In the genomic region with DNA sequence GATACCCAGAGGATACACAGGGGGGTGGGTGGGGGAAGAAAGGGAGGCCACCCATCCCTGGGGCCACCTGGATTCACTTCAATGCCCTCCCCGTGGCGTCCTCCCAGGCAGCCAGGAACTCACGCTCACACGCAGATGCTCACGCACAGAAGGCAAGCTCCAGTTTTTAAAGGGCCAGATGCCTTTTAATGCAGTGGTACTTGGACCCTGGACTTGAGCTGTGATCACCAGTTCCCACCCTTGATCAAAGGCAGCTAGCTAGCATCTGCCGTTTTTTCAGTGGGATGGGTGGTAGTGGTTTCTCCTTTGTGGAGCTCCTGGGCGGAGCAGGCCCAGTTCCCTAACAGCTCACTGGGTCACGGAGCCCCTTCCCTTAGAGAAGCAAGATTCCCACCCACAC, we compare ENCODE assay signal across 9 mouse cellular contexts. TPM values are rescaled to one million over a fixed set of nuclear protein-coding genes. Genes with fewer than 3 reads are reported as not detected.
DNase-seq lines count a peak whose midpoint lies in the region; ATAC-seq and TF ChIP-seq lines count a peak whose summit lies in the region.
"Had no signal": no experiment of that assay in that cellular context is flagged by ENCODE, and none has a peak within 500 bp of the region (broad histone marks: within the 10 kb centered on the region; RNA-seq: fewer than 3 reads in every experiment).

No protein-coding gene starts in this region.

- no peak for TF ChIP-seq EP300 in lung, postnatal 0 days (IDR thresholded peaks at IDR 0.05)

- peak; percentile 20; the same call in 1 of the 2 replicates for ATAC-seq in forebrain, embryonic 15.5 days (replicated peaks)
- ATAC-seq in kidney, embryonic 16.5 days (ENCODE audit: low FRiP score, low TSS enrichment), result no peak
- no peak for ATAC-seq in lung, postnatal 0 days
- ATAC-seq in stomach, embryonic 14.5 days (ENCODE audit: insufficient number of reproducible peaks, insufficient read depth, low FRiP score, low read depth), result no peak

- peak overlapping the region; percentile 88 for H3K27ac ChIP-seq in forebrain, embryonic 15.5 days (replicated peaks)
- peak overlapping the region; percentile 44 for H3K27ac ChIP-seq in kidney, embryonic 16.5 days (ENCODE audit: low read length)
- H3K27ac ChIP-seq in lung, postnatal 0 days (ENCODE audit: low read length), result no peak overlapping the region
- H3K27ac ChIP-seq in stomach, embryonic 14.5 days (ENCODE audit: low read length), result peak overlapping the region; percentile 21; the same call in 1 of the 2 replicates

- peak overlapping the region; percentile 72 for H3K9ac ChIP-seq in forebrain, embryonic 15.5 days (replicated peaks)
- peak overlapping the region; percentile 65 for H3K9ac ChIP-seq in kidney, embryonic 16.5 days (replicated peaks; ENCODE audit: low read length)
- peak overlapping the region; percentile 16; the same call in 1 of the 2 replicates for H3K9ac ChIP-seq in lung, postnatal 0 days (replicated peaks; ENCODE audit: low read depth)
- no peak overlapping the region for H3K9ac ChIP-seq in stomach, embryonic 14.5 days (replicated peaks; ENCODE audit: low read depth, low read length)

- no peak for TF ChIP-seq CTCF in lung, postnatal 0 days (IDR thresholded peaks at IDR 0.05)

- peak overlapping the region; percentile 96 for H3K4me2 ChIP-seq in forebrain, embryonic 15.5 days (replicated peaks)
- H3K4me2 ChIP-seq in kidney, embryonic 16.5 days (replicated peaks; ENCODE audit: low read depth, low read length), result peak overlapping the region; percentile 87
- H3K4me2 ChIP-seq in lung, postnatal 0 days (replicated peaks; ENCODE audit: low read depth, low read length), result peak overlapping the region; percentile 69
- H3K4me2 ChIP-seq in stomach, embryonic 14.5 days (replicated peaks; ENCODE audit: low read depth, low read length), result peak overlapping the region; percentile 57

- 7% methylated on average over 8 of the region's 8 CpGs for WGBS in forebrain, embryonic 15.5 days
- WGBS in kidney, embryonic 16.5 days, result 14% methylated on average over 8 of the region's 8 CpGs
- 19% methylated on average over 8 of the region's 8 CpGs for WGBS in lung, postnatal 0 days
- 16% methylated on average over 8 of the region's 8 CpGs for WGBS in stomach, embryonic 14.5 days

- peak; percentile 74 to 85 for DNase-seq in layer of hippocampus, adult 18-20 months (ENCODE audit: low spot score in 2 of 2)
- no peak for DNase-seq in layer of hippocampus, adult 9-11 months
- DNase-seq in brain, adult 2 months (ENCODE audit: low read depth, low spot score), result peak; percentile 95
- peak; percentile 51 for DNase-seq in lung, postnatal 0 days (ENCODE audit: low spot score)
- no peak for DNase-seq in natural killer cell, adult 2 months (ENCODE audit: low spot score in 2 of 2)

- peak overlapping the region; percentile 56 for H3K4me3 ChIP-seq in forebrain, embryonic 15.5 days
- H3K4me3 ChIP-seq in kidney, embryonic 16.5 days (ENCODE audit: low read length), result peak overlapping the region; percentile 57
- H3K4me3 ChIP-seq in lung, postnatal 0 days (ENCODE audit: low read depth, low read length), result peak overlapping the region; percentile 46
- peak overlapping the region; percentile 33 for H3K4me3 ChIP-seq in stomach, embryonic 14.5 days (ENCODE audit: low read depth, low read length)

- no peaks in the 10 kb centered on the region for H3K27me3 ChIP-seq in forebrain, embryonic 15.5 days
- H3K27me3 ChIP-seq in kidney, embryonic 16.5 days (ENCODE audit: insufficient read depth, low read length), result no peaks in the 10 kb centered on the region
- no peaks in the 10 kb centered on the region for H3K27me3 ChIP-seq in lung, postnatal 0 days (replicated peaks; ENCODE audit: insufficient read depth, low read length)
- H3K27me3 ChIP-seq in stomach, embryonic 14.5 days (ENCODE audit: control insufficient read depth, insufficient read depth, low read length), result no peaks in the 10 kb centered on the region

- no peaks in the 10 kb centered on the region for H3K9me3 ChIP-seq in forebrain, embryonic 15.5 days
- no peaks in the 10 kb centered on the region for H3K9me3 ChIP-seq in kidney, embryonic 16.5 days (ENCODE audit: low read length)
- H3K9me3 ChIP-seq in lung, postnatal 0 days (ENCODE audit: low read length), result no peaks in the 10 kb centered on the region
- no peaks in the 10 kb centered on the region for H3K9me3 ChIP-seq in stomach, embryonic 14.5 days (ENCODE audit: control insufficient read depth, low read depth, low read length)

- peaks cover 22% of the 10 kb centered on the region for H3K36me3 ChIP-seq in forebrain, embryonic 15.5 days
- peaks cover 46% of the 10 kb centered on the region for H3K36me3 ChIP-seq in kidney, embryonic 16.5 days (ENCODE audit: insufficient read depth, low read length)
- H3K36me3 ChIP-seq in lung, postnatal 0 days (ENCODE audit: insufficient read depth, low read length), result no peaks in the 10 kb centered on the region; the same call in 1 of the 2 replicates
- H3K36me3 ChIP-seq in stomach, embryonic 14.5 days (ENCODE audit: control insufficient read depth, insufficient read depth, low read length), result peaks cover 33% of the 10 kb centered on the region

- H3K4me1 ChIP-seq in forebrain, embryonic 15.5 days, result peaks cover 57% of the 10 kb centered on the region
- peaks cover 39% of the 10 kb centered on the region for H3K4me1 ChIP-seq in kidney, embryonic 16.5 days (ENCODE audit: insufficient read depth, low read length)
- H3K4me1 ChIP-seq in lung, postnatal 0 days (ENCODE audit: insufficient read depth, low read depth, low read length), result peaks cover 16% of the 10 kb centered on the region
- H3K4me1 ChIP-seq in stomach, embryonic 14.5 days (ENCODE audit: control insufficient read depth, insufficient read depth, low read length), result peaks cover 34% of the 10 kb centered on the region

RNA-seq across cellular contexts. Expression of a gene that starts 3.2 kb away (rescaled TPM):
- 100 to 1,000 TPM; 319 to 320 TPM for total RNA-seq in layer of hippocampus, adult 18-20 months (2021)
- polyA plus RNA-seq in forebrain, embryonic 15.5 days (2015; fragmentation: Nextera tagmentation; extraction: Ambion mirVana), result 83.1 and 86.3 TPM in 2 replicates
- polyA plus RNA-seq in kidney, embryonic 16.5 days (2015; fragmentation: Nextera tagmentation; extraction: Ambion mirVana), result 33.2 and 39.9 TPM in 2 replicates
- 9.8 and 12.3 TPM in 2 replicates for polyA plus RNA-seq in lung, postnatal 0 days (2015; fragmentation: Nextera tagmentation; extraction: Ambion mirVana)
- polyA plus RNA-seq in stomach, embryonic 14.5 days (2014; fragmentation: Nextera tagmentation; extraction: Ambion mirVana), result 31.5 and 34.0 TPM in 2 replicates

RNA-seq across cellular contexts. Expression of a gene that starts 5.2 kb away (rescaled TPM):
- total RNA-seq in layer of hippocampus, adult 18-20 months (2021), result 100 to 1,000 TPM; 265 to 270 TPM
- 47.0 and 50.4 TPM in 2 replicates for polyA plus RNA-seq in forebrain, embryonic 15.5 days (2015; fragmentation: Nextera tagmentation; extraction: Ambion mirVana)
- polyA plus RNA-seq in kidney, embryonic 16.5 days (2015; fragmentation: Nextera tagmentation; extraction: Ambion mirVana), result 3.0 TPM in 2 replicates
- 0.25 TPM in 2 replicates for polyA plus RNA-seq in lung, postnatal 0 days (2015; fragmentation: Nextera tagmentation; extraction: Ambion mirVana)
- 1.8 and 1.9 TPM in 2 replicates for polyA plus RNA-seq in stomach, embryonic 14.5 days (2014; fragmentation: Nextera tagmentation; extraction: Ambion mirVana)
- total RNA-seq: common myeloid progenitor, adult 5-6 weeks had no signal

RNA-seq across cellular contexts. Expression of a gene that starts 9.4 kb away (rescaled TPM):
- total RNA-seq in layer of hippocampus, adult 18-20 months (2021), result 1 to 10 TPM in 1 of 2 experiments, under 1 TPM in 1; 0.69 to 1.1 TPM
- polyA plus RNA-seq in forebrain, embryonic 15.5 days (2015; fragmentation: Nextera tagmentation; extraction: Ambion mirVana), result 7.8 and 9.5 TPM in 2 replicates
- polyA plus RNA-seq in kidney, embryonic 16.5 days (2015; fragmentation: Nextera tagmentation; extraction: Ambion mirVana), result 11.4 and 12.6 TPM in 2 replicates
- polyA plus RNA-seq in lung, postnatal 0 days (2015; fragmentation: Nextera tagmentation; extraction: Ambion mirVana), result 1.7 and 1.8 TPM in 2 replicates
- 8.5 and 10.1 TPM in 2 replicates for polyA plus RNA-seq in stomach, embryonic 14.5 days (2014; fragmentation: Nextera tagmentation; extraction: Ambion mirVana)

RNA-seq across cellular contexts. Expression of a gene that starts 12.7 kb away (rescaled TPM):
- total RNA-seq in layer of hippocampus, adult 18-20 months (2021), result 100 to 1,000 TPM; 557 to 573 TPM
- 820 and 834 TPM in 2 replicates for polyA plus RNA-seq in forebrain, embryonic 15.5 days (2015; fragmentation: Nextera tagmentation; extraction: Ambion mirVana)
- 1,055 and 1,146 TPM in 2 replicates for polyA plus RNA-seq in kidney, embryonic 16.5 days (2015; fragmentation: Nextera tagmentation; extraction: Ambion mirVana)
- 878 and 910 TPM in 2 replicates for polyA plus RNA-seq in lung, postnatal 0 days (2015; fragmentation: Nextera tagmentation; extraction: Ambion mirVana)
- polyA plus RNA-seq in stomach, embryonic 14.5 days (2014; fragmentation: Nextera tagmentation; extraction: Ambion mirVana), result 1,504 and 1,535 TPM in 2 replicates

RNA-seq across cellular contexts. Expression of a gene that starts 20.5 kb away (rescaled TPM):
- 10 to 100 TPM; 37.7 to 39.9 TPM for total RNA-seq in layer of hippocampus, adult 18-20 months (2021)
- polyA plus RNA-seq in forebrain, embryonic 15.5 days (2015; fragmentation: Nextera tagmentation; extraction: Ambion mirVana), result 62.2 and 64.2 TPM in 2 replicates
- 63.7 and 65.3 TPM in 2 replicates for polyA plus RNA-seq in kidney, embryonic 16.5 days (2015; fragmentation: Nextera tagmentation; extraction: Ambion mirVana)
- 49.8 and 52.3 TPM in 2 replicates for polyA plus RNA-seq in lung, postnatal 0 days (2015; fragmentation: Nextera tagmentation; extraction: Ambion mirVana)
- 57.8 and 61.4 TPM in 2 replicates for polyA plus RNA-seq in stomach, embryonic 14.5 days (2014; fragmentation: Nextera tagmentation; extraction: Ambion mirVana)

Comparison
In these comparisons a context has a peak if more than half of its experiments do, and no peak if none do; other contexts are left out.
1. DNase-seq: peak in layer of hippocampus, adult 18-20 months (2 of 2), brain, adult 2 months (single experiment) and lung, postnatal 0 days (single experiment); none in layer of hippocampus, adult 9-11 months (single experiment) and natural killer cell, adult 2 months (0 of 2).
2. RNA of a gene that starts 5.2 kb away (polyA plus RNA-seq): 47.0 to 50.4 TPM in forebrain, embryonic 15.5 days; 3.0 TPM in kidney, embryonic 16.5 days, 1.8 to 1.9 TPM in stomach, embryonic 14.5 days and 0.25 TPM in lung, postnatal 0 days; every median in the first group is over 10 times any median in the second.
3. Peak in every context shown above with its lines, with median percentiles within 50 percentile points of each other: H3K4me2 ChIP-seq and H3K4me3 ChIP-seq.